Mouse (Mus musculus): Measurements from ENCODE around the gene Ccdc120. TPM values are rescaled to one million over a fixed set of nuclear protein-coding genes. Genes with fewer than 3 reads are reported as not detected.

Ccdc120 gene
- polyA plus RNA-seq, 1 experiment: 1.8 TPM

DNA sequence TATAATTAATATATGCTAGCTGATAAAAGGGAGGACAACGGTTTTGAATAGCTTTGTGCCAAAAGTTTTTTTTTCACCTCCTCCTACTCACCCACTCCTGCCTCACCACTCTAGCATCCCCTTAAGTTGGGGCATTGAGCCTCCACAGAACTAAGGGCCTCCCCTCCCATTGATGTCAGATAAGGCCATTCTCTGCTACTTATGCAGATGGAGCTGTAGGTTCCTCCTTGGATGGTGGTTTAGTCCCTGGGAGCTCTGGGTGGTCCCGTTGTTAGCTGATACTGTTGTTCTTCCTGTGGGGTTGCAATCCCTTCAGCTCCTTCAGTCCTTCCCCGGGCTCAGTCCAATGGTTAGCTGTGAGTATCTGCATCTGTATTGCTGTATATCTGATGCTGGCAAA lies 28.6 kb upstream of the Ccdc120 start:
- Histone ChIP-seq H3K27me3 (ENCODE audit: control insufficient read depth, insufficient read depth, low read length) (no peaks in the 10 kb centered on the region), H3K4me1 (ENCODE audit: control insufficient read depth, insufficient read depth, low read length) (no peaks in the 10 kb centered on the region), H3K36me3 (ENCODE audit: control insufficient read depth, insufficient read depth, low read length) (no peaks in the 10 kb centered on the region), H3K4me3 (ENCODE audit: control insufficient read depth, low read depth, low read length) (no peak overlapping the region), H3K27ac (ENCODE audit: control insufficient read depth, insufficient read depth, low read depth, low read length) (0 out of 2 replicates have a peak overlapping the region, but pooled peaks have one; percentile 13)
- no peak for TF ChIP-seq CTCF (IDR thresholded peaks at IDR 0.05; ENCODE audit: control insufficient read depth, insufficient read depth, insufficient replicate concordance, low read depth, low read length)
- TF ChIP-seq POLR2A (IDR thresholded peaks at IDR 0.05; ENCODE audit: control insufficient read depth, low read depth, low read length): no peak

GRCm38 (mm10) chrX:7778450-7779244 lies 27.9 kb upstream of the Ccdc120 start:
- no peak overlapping the region for H3K4me3 ChIP-seq (ENCODE audit: control insufficient read depth, low read depth, low read length)
- no peaks in the 10 kb centered on the region for H3K27me3 ChIP-seq (ENCODE audit: control insufficient read depth, insufficient read depth, low read length)
- H3K27ac ChIP-seq (ENCODE audit: control insufficient read depth, insufficient read depth, low read depth, low read length): no peak overlapping the region; the same call in 1 of the 2 replicates
- TF ChIP-seq POLR2A (IDR thresholded peaks at IDR 0.05; ENCODE audit: control insufficient read depth, low read depth, low read length): no peak
- TF ChIP-seq CTCF (IDR thresholded peaks at IDR 0.05; ENCODE audit: control insufficient read depth, insufficient read depth, insufficient replicate concordance, low read depth, low read length): no peak
- no peaks in the 10 kb centered on the region for H3K36me3 ChIP-seq (ENCODE audit: control insufficient read depth, insufficient read depth, low read length)
- H3K4me1 ChIP-seq (ENCODE audit: control insufficient read depth, insufficient read depth, low read length): no peaks in the 10 kb centered on the region

- no peak overlapping the region for H3K27ac ChIP-seq (ENCODE audit: control insufficient read depth, insufficient read depth, low read depth, low read length)
- H3K4me1 ChIP-seq (ENCODE audit: control insufficient read depth, insufficient read depth, low read length): no peaks in the 10 kb centered on the region
- peak; percentile 30; the same call in 1 of the 2 replicates for TF ChIP-seq CTCF (IDR thresholded peaks at IDR 0.05; ENCODE audit: control insufficient read depth, insufficient read depth, insufficient replicate concordance, low read depth, low read length)
- no peak for TF ChIP-seq POLR2A (IDR thresholded peaks at IDR 0.05; ENCODE audit: control insufficient read depth, low read depth, low read length)
- no peaks in the 10 kb centered on the region for H3K36me3 ChIP-seq (ENCODE audit: control insufficient read depth, insufficient read depth, low read length)
- H3K27me3 ChIP-seq (ENCODE audit: control insufficient read depth, insufficient read depth, low read length): no peaks in the 10 kb centered on the region
- H3K4me3 ChIP-seq (ENCODE audit: control insufficient read depth, low read depth, low read length): no peak overlapping the region
These were observed 25.8 kb upstream of the Ccdc120 start for GRCm38 (mm10) chrX:7776329-7777082.

GRCm38 (mm10) chrX:7775501-7776205 lies 24.9 kb upstream of the Ccdc120 start:
- no peaks in the 10 kb centered on the region for H3K27me3 ChIP-seq (ENCODE audit: control insufficient read depth, insufficient read depth, low read length)
- H3K36me3 ChIP-seq (ENCODE audit: control insufficient read depth, insufficient read depth, low read length): no peaks in the 10 kb centered on the region
- no peak overlapping the region for H3K4me3 ChIP-seq (ENCODE audit: control insufficient read depth, low read depth, low read length)
- no peak overlapping the region for H3K27ac ChIP-seq (ENCODE audit: control insufficient read depth, insufficient read depth, low read depth, low read length)
- H3K4me1 ChIP-seq (ENCODE audit: control insufficient read depth, insufficient read depth, low read length): no peaks in the 10 kb centered on the region
- TF ChIP-seq CTCF (IDR thresholded peaks at IDR 0.05; ENCODE audit: control insufficient read depth, insufficient read depth, insufficient replicate concordance, low read depth, low read length) (no peak), POLR2A (IDR thresholded peaks at IDR 0.05; ENCODE audit: control insufficient read depth, low read depth, low read length) (no peak)

- Histone ChIP-seq H3K27ac (ENCODE audit: control insufficient read depth, insufficient read depth, low read depth, low read length) (no peak overlapping the region), H3K4me1 (ENCODE audit: control insufficient read depth, insufficient read depth, low read length) (no peaks in the 10 kb centered on the region), H3K4me3 (ENCODE audit: control insufficient read depth, low read depth, low read length) (no peak overlapping the region), H3K27me3 (ENCODE audit: control insufficient read depth, insufficient read depth, low read length) (no peaks in the 10 kb centered on the region), H3K36me3 (ENCODE audit: control insufficient read depth, insufficient read depth, low read length) (no peaks in the 10 kb centered on the region)
- no peak for TF ChIP-seq CTCF (IDR thresholded peaks at IDR 0.05; ENCODE audit: control insufficient read depth, insufficient read depth, insufficient replicate concordance, low read depth, low read length)
- no peak for TF ChIP-seq POLR2A (IDR thresholded peaks at IDR 0.05; ENCODE audit: control insufficient read depth, low read depth, low read length)
These were observed 22.1 kb upstream of the Ccdc120 start for GRCm38 (mm10) chrX:7772766-7773165.

DNA sequence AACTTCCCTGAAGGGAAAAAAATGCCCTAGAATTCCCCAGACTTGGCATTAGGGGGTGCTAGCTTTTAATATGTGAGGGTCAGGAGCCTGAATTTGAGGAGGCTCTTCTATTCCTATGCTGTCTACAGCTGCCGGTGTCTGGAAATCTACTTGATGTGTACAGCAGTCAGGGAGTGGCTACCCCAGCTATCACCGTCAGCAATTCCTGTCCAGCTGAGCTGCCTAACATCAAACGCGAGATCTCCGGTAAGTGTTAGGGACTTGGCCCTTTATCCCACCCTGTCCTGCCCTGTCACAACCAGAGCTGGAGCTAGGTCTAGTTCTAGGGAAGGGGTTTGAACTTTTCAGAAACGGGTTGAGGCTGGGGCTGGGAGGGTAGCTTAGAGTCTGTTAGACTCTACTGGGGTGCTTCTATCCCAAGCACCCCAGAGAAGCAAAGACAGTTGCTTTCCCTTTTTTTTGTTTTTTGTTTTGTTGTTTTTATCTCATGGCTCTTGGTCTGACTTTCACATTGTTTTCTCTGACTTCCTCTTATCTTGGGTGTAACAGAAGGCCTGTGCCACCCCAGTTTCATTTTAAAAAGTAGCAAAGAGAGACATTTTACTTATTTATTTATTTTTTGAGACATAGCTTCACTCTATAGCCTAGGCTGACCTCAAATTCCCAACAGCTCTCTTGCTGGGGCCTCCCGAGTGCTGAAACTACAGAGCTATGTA lies 18.8 kb upstream of the Ccdc120 start:
- Histone ChIP-seq H3K4me3 (ENCODE audit: control insufficient read depth, low read depth, low read length) (no peak overlapping the region), H3K4me1 (ENCODE audit: control insufficient read depth, insufficient read depth, low read length) (peaks cover 7% of the 10 kb centered on the region), H3K27me3 (ENCODE audit: control insufficient read depth, insufficient read depth, low read length) (no peaks in the 10 kb centered on the region), H3K36me3 (ENCODE audit: control insufficient read depth, insufficient read depth, low read length) (no peaks in the 10 kb centered on the region), H3K27ac (ENCODE audit: control insufficient read depth, insufficient read depth, low read depth, low read length) (no peak overlapping the region)
- no peak for TF ChIP-seq CTCF (IDR thresholded peaks at IDR 0.05; ENCODE audit: control insufficient read depth, insufficient read depth, insufficient replicate concordance, low read depth, low read length)
- TF ChIP-seq POLR2A (IDR thresholded peaks at IDR 0.05; ENCODE audit: control insufficient read depth, low read depth, low read length): no peak
